Mouse (Mus musculus) cerebellum, adult 2 months (tissue): ENCODE measurements around the gene Cyba.

Experiments
- CTCF ChIP-seq: fragments of 200-500 bp; IDR thresholded peaks from 2 replicates; pipeline ENCODE4 v1.5.1; 2011; ENCODE audit warnings: low read depth, mild to moderate bottlenecking, control low read depth, low read length, moderate library complexity, borderline replicate concordance; ENCODE audit not compliant: insufficient read depth
- POLR2A ChIP-seq: fragments of 200-500 bp; IDR thresholded peaks from 2 replicates; pipeline ENCODE4 v1.6.1; 2011; ENCODE audit warnings: low read length, control low read depth, borderline replicate concordance; ENCODE audit not compliant: insufficient read depth

- no peak for TF ChIP-seq POLR2A
- no peak for TF ChIP-seq CTCF
Observed at GRCm38 (mm10) chr8:122463651-122464640, 31.2 kb upstream of the Cyba start.
